Comparison of ENCODE assay signal across 26 mouse cellular contexts in genomic region chr4:152344651-152345050, GRCm38 (mm10). TPM values are rescaled to one million over a fixed set of nuclear protein-coding genes. Genes with fewer than 3 reads are reported as not detected.
DNase-seq lines count a peak whose midpoint lies in the region; ATAC-seq and TF ChIP-seq lines count a peak whose summit lies in the region.
"Had no signal": no experiment of that assay in that cellular context is flagged by ENCODE, and none has a peak within 500 bp of the region (broad histone marks: within the 10 kb centered on the region; RNA-seq: fewer than 3 reads in every experiment).

No protein-coding gene starts in this region.

- no peak overlapping the region; the same call in 1 of the 2 replicates for H3K9ac ChIP-seq in liver, embryonic 13.5 days
- no peak overlapping the region for H3K9ac ChIP-seq in liver, embryonic 11.5 days (ENCODE audit: low read depth, low read length)
- H3K9ac ChIP-seq: embryonic facial prominence, embryonic 15.5 days; forebrain, embryonic 15.5 days; limb, embryonic 13.5 days had no signal

- WGBS in liver, embryonic 13.5 days (ENCODE audit: insufficient replicate concordance) = 15% methylated on average over 7 of the region's 7 CpGs
- 38% methylated on average over 7 of the region's 7 CpGs for WGBS in liver, embryonic 11.5 days

- TF ChIP-seq CTCF in E14TG2a.4 (conservative IDR thresholded peaks at IDR 0.05; ENCODE audit: low read length) = no peak

- H3K36me3 ChIP-seq in liver, embryonic 13.5 days = no peaks in the 10 kb centered on the region
- no peaks in the 10 kb centered on the region for H3K36me3 ChIP-seq in liver, embryonic 11.5 days (ENCODE audit: control insufficient read depth, insufficient read depth, low read length)
- H3K36me3 ChIP-seq in E14TG2a.4 (ENCODE audit: insufficient read depth, low read length) = no peaks in the 10 kb centered on the region
- H3K36me3 ChIP-seq: embryonic facial prominence, embryonic 15.5 days; forebrain, embryonic 15.5 days; hindbrain, embryonic 10.5 days; limb, embryonic 13.5 days; midbrain, embryonic 10.5 days had no signal

- H3K4me2 ChIP-seq in liver, embryonic 13.5 days = no peak overlapping the region
- no peak overlapping the region for H3K4me2 ChIP-seq in liver, embryonic 11.5 days
- H3K4me2 ChIP-seq: embryonic facial prominence, embryonic 15.5 days; forebrain, embryonic 15.5 days; heart, embryonic 11.5 days; limb, embryonic 13.5 days had no signal

- no peak for DNase-seq in liver, embryonic 13.5 days
- no peak for DNase-seq in liver, embryonic 11.5 days (ENCODE audit: low spot score)
- peak; percentile 62 for DNase-seq in 3134 (ENCODE audit: extremely low read depth, insufficient read length, low spot score)
- no peak for DNase-seq in heart, postnatal 25 days (ENCODE audit: low spot score)
- no peak for DNase-seq in kidney, postnatal 4 days
- DNase-seq: cerebellum, adult 9-10 months; gastrocnemius, postnatal 10 days; kidney, adult 18-20 months had no signal

- no peaks in the 10 kb centered on the region for H3K9me3 ChIP-seq in liver, embryonic 13.5 days (replicated peaks)
- no peaks in the 10 kb centered on the region for H3K9me3 ChIP-seq in liver, embryonic 11.5 days (ENCODE audit: control insufficient read depth, low read length)
- H3K9me3 ChIP-seq in E14TG2a.4 (ENCODE audit: low read length) = no peaks in the 10 kb centered on the region
- H3K9me3 ChIP-seq: embryonic facial prominence, embryonic 15.5 days; forebrain, embryonic 15.5 days; hindbrain, embryonic 10.5 days; limb, embryonic 13.5 days; midbrain, embryonic 10.5 days had no signal

- intact Hi-C loops in heart, postnatal 25 days (cut with DNase I) = no loop called here

- no peak overlapping the region for H3K27ac ChIP-seq in liver, embryonic 13.5 days
- no peak overlapping the region for H3K27ac ChIP-seq in liver, embryonic 11.5 days (ENCODE audit: low read depth, low read length)
- H3K27ac ChIP-seq: embryonic facial prominence, embryonic 15.5 days; forebrain, embryonic 15.5 days; hindbrain, embryonic 10.5 days; hindbrain, postnatal 0 days; kidney, postnatal 0 days; limb, embryonic 13.5 days; midbrain, embryonic 10.5 days; stomach, postnatal 0 days had no signal

- peaks cover 21% of the 10 kb centered on the region for H3K4me1 ChIP-seq in liver, embryonic 13.5 days (replicated peaks)
- peaks cover 17% of the 10 kb centered on the region for H3K4me1 ChIP-seq in liver, embryonic 11.5 days (replicated peaks; ENCODE audit: control insufficient read depth, insufficient read depth, low read length)
- peaks cover 93% of the 10 kb centered on the region for H3K4me1 ChIP-seq in E14TG2a.4 (replicated peaks; ENCODE audit: low read depth, low read length)

- ATAC-seq in liver, embryonic 13.5 days (ENCODE audit: low read depth) = peak; percentile 29
- ATAC-seq in liver, embryonic 11.5 days (replicated peaks; ENCODE audit: low FRiP score) = no peak
- peak; percentile 12; the same call in 1 of the 2 replicates for ATAC-seq in granulocyte monocyte progenitor cell, adult 5-6 weeks (replicated peaks; ENCODE audit: poor library complexity, severe bottlenecking)
- ATAC-seq in cerebellum, adult (ENCODE audit: insufficient number of reproducible peaks, low FRiP score, low TSS enrichment) = no peak
- ATAC-seq: forebrain, embryonic 15.5 days; hindbrain, postnatal 0 days had no signal

- no peak overlapping the region for H3K4me3 ChIP-seq in liver, embryonic 13.5 days (replicated peaks)
- no peak overlapping the region for H3K4me3 ChIP-seq in liver, embryonic 11.5 days (ENCODE audit: low read depth, low read length)
- H3K4me3 ChIP-seq in E14TG2a.4 (replicated peaks; ENCODE audit: low read length) = peak overlapping the region; percentile 35
- H3K4me3 ChIP-seq: embryonic facial prominence, embryonic 15.5 days; forebrain, embryonic 15.5 days; hindbrain, embryonic 10.5 days; limb, embryonic 13.5 days; midbrain, embryonic 10.5 days had no signal

- peaks cover 70% of the 10 kb centered on the region for H3K27me3 ChIP-seq in liver, embryonic 13.5 days
- H3K27me3 ChIP-seq in liver, embryonic 11.5 days (replicated peaks; ENCODE audit: control insufficient read depth, insufficient read depth, low read length) = peaks cover 33% of the 10 kb centered on the region
- peaks cover 16% of the 10 kb centered on the region for H3K27me3 ChIP-seq in E14TG2a.4 (ENCODE audit: insufficient read depth, low read length)

RNA-seq across cellular contexts. Expression of gene Chd5, which starts 6.2 kb away (rescaled TPM):
- polyA plus RNA-seq in liver, embryonic 13.5 days (2015; fragmentation: Nextera tagmentation; extraction: Ambion mirVana) = 0.21 and 0.52 TPM in 2 replicates
- 0.32 and 0.42 TPM in 2 replicates for polyA plus RNA-seq in liver, embryonic 11.5 days (2014; fragmentation: Nextera tagmentation; extraction: Ambion mirVana)
- not detected in 2 replicates for total RNA-seq in granulocyte monocyte progenitor cell, adult 5-6 weeks (2014; fragmentation: Nextera tagmentation)
- 0.04 TPM in 1 of 2 replicates, not detected in the other for total RNA-seq in granulocyte monocyte progenitor cell, adult 5-6 weeks (2017)
- total RNA-seq in heart, postnatal 25 days (2021) = under 1 TPM; 0.08 to 0.14 TPM

RNA-seq across cellular contexts. Expression of gene Rpl22, which starts 19.1 kb away (rescaled TPM):
- 353 and 381 TPM in 2 replicates for polyA plus RNA-seq in liver, embryonic 13.5 days (2015; fragmentation: Nextera tagmentation; extraction: Ambion mirVana)
- 546 and 596 TPM in 2 replicates for polyA plus RNA-seq in liver, embryonic 11.5 days (2014; fragmentation: Nextera tagmentation; extraction: Ambion mirVana)
- total RNA-seq in granulocyte monocyte progenitor cell, adult 5-6 weeks (2014; fragmentation: Nextera tagmentation) = 1,942 and 1,984 TPM in 2 replicates
- total RNA-seq in granulocyte monocyte progenitor cell, adult 5-6 weeks (2017) = 2,435 and 2,975 TPM in 2 replicates
- total RNA-seq in heart, postnatal 25 days (2021) = 100 to 1,000 TPM; 254 TPM

RNA-seq across cellular contexts. Expression of gene Rnf207, which starts 25.9 kb away (rescaled TPM):
- 0.27 and 0.31 TPM in 2 replicates for polyA plus RNA-seq in liver, embryonic 13.5 days (2015; fragmentation: Nextera tagmentation; extraction: Ambion mirVana)
- 0.53 and 0.97 TPM in 2 replicates for polyA plus RNA-seq in liver, embryonic 11.5 days (2014; fragmentation: Nextera tagmentation; extraction: Ambion mirVana)
- total RNA-seq in granulocyte monocyte progenitor cell, adult 5-6 weeks (2014; fragmentation: Nextera tagmentation) = not detected in 2 replicates
- not detected in 2 replicates for total RNA-seq in granulocyte monocyte progenitor cell, adult 5-6 weeks (2017)
- total RNA-seq in heart, postnatal 25 days (2021) = 10 to 100 TPM; 69.6 to 73.3 TPM

RNA-seq across cellular contexts. Expression of gene Icmt, which starts 47.6 kb away (rescaled TPM):
- polyA plus RNA-seq in liver, embryonic 13.5 days (2015; fragmentation: Nextera tagmentation; extraction: Ambion mirVana) = 7.9 and 8.6 TPM in 2 replicates
- 20.6 and 21.1 TPM in 2 replicates for polyA plus RNA-seq in liver, embryonic 11.5 days (2014; fragmentation: Nextera tagmentation; extraction: Ambion mirVana)
- 14.3 and 17.9 TPM in 2 replicates for total RNA-seq in granulocyte monocyte progenitor cell, adult 5-6 weeks (2014; fragmentation: Nextera tagmentation)
- total RNA-seq in granulocyte monocyte progenitor cell, adult 5-6 weeks (2017) = 13.0 and 13.9 TPM in 2 replicates
- 10 to 100 TPM; 25.2 to 26.7 TPM for total RNA-seq in heart, postnatal 25 days (2021)

RNA-seq across cellular contexts. Expression of gene Hes3, which starts 53.2 kb away (rescaled TPM):
- polyA plus RNA-seq in liver, embryonic 13.5 days (2015; fragmentation: Nextera tagmentation; extraction: Ambion mirVana) = not detected in 2 replicates
- polyA plus RNA-seq in liver, embryonic 11.5 days (2014; fragmentation: Nextera tagmentation; extraction: Ambion mirVana) = not detected in 2 replicates
- total RNA-seq in granulocyte monocyte progenitor cell, adult 5-6 weeks (2014; fragmentation: Nextera tagmentation) = not detected in 2 replicates
- not detected in 2 replicates for total RNA-seq in granulocyte monocyte progenitor cell, adult 5-6 weeks (2017)
- not detected for total RNA-seq in heart, postnatal 25 days (2021)
- total RNA-seq: adrenal gland, adult 8-10 months; gastrocnemius, postnatal 10 days; layer of hippocampus, adult 8-10 months; layer of hippocampus, postnatal 36 days had no signal
- polyA plus RNA-seq: C2C12; embryonic facial prominence, embryonic 15.5 days; heart, embryonic 11.5 days; heart, postnatal 0 days; kidney, postnatal 0 days; limb, embryonic 13.5 days; stomach, postnatal 0 days; urinary bladder, adult 2 months had no signal

Comparison
In these comparisons a context has a peak if more than half of its experiments do, and no peak if none do; other contexts are left out.
1. ATAC-seq: peak in liver, embryonic 13.5 days (single experiment) and granulocyte monocyte progenitor cell, adult 5-6 weeks (single experiment); none in liver, embryonic 11.5 days (single experiment) and cerebellum, adult (single experiment).
2. RNA of gene Rpl22, which starts 19.1 kb away (total RNA-seq): 1,942 to 2,975 TPM in granulocyte monocyte progenitor cell, adult 5-6 weeks; 254 TPM in heart, postnatal 25 days; every median in the first group is over 4 times any median in the second.
3. RNA of gene Rnf207, which starts 25.9 kb away (total RNA-seq): 69.6 to 73.3 TPM in heart, postnatal 25 days; not detected in granulocyte monocyte progenitor cell, adult 5-6 weeks; every median in the first group is over 10 times any median in the second.